Mouse (Mus musculus): ENCODE data around the gene Lin52. TPM values are rescaled to one million over a fixed set of nuclear protein-coding genes. Genes with fewer than 3 reads are reported as not detected.

The Lin52 gene
- polyA plus RNA-seq, 1 experiment from 2014 or later: 31.9 TPM

DNA sequence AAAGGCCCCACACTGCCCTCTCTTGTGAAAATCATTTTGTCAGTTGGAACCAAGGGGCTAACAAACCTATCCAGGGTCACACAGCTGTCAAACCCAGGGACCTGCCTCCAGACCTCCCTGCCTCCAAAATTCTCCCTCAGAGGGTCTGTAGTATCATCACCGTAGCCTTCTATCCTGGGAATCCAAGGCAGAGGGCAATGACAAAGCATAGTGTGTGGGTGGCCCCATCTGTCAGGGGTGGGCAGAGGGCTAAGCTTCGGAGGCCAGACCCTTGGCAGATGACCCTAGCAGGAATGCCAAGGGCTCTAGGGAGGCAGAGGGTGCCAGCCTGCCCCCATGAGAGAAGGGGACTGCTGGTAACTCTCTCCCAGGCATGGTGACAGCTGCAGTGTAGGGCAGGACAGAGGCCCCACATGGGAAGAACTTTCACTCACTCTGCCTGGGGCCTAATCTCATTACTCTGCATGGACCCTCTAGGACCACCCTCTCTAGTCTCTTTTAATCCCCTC is 95.4 kb downstream of the Lin52 start:
- no peak overlapping the region for H3K27ac ChIP-seq (ENCODE audit: low read depth, low read length)
- ATAC-seq: no peak
- no peak overlapping the region for H3K4me3 ChIP-seq (ENCODE audit: low read length)
- no peak overlapping the region for H3K9ac ChIP-seq (ENCODE audit: low read depth, low read length)
- no peak overlapping the region for H3K4me2 ChIP-seq (ENCODE audit: low read length)
- H3K27me3 ChIP-seq (replicated peaks; ENCODE audit: control insufficient read depth, insufficient read depth, low read length): no peaks in the 10 kb centered on the region; the same call in 1 of the 2 replicates
- WGBS: 64% methylated on average over 2 of the region's 2 CpGs
- no peaks in the 10 kb centered on the region for H3K9me3 ChIP-seq (ENCODE audit: control insufficient read depth, low read length)
- H3K36me3 ChIP-seq (ENCODE audit: control insufficient read depth, insufficient read depth, low read length): no peaks in the 10 kb centered on the region
- no peaks in the 10 kb centered on the region for H3K4me1 ChIP-seq (ENCODE audit: control insufficient read depth, insufficient read depth, low read depth, low read length)

DNA sequence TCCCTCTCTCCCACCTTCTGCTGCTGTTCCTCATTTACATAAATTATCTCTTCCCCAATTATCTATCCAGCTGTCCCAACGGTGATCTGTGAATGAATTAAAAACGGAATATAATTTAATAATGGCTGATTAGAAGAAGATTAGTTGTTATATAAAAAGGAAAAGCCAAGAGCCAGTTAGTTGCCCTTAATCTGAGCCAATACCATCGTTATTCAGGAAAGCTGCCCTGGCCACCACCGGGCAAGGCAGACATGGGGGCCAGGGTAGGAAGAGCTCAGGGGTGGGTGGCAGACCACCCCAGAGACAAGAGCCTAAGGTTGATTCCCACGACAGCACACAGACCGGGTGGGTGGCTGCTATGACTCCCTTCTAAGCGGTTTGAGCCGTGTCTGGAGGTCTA is 97.0 kb downstream of the Lin52 start:
- Histone ChIP-seq H3K27ac (ENCODE audit: low read depth, low read length) (no peak overlapping the region), H3K4me2 (ENCODE audit: low read length) (no peak overlapping the region), H3K4me1 (ENCODE audit: control insufficient read depth, insufficient read depth, low read depth, low read length) (no peaks in the 10 kb centered on the region), H3K27me3 (replicated peaks; ENCODE audit: control insufficient read depth, insufficient read depth, low read length) (no peaks in the 10 kb centered on the region; the same call in 1 of the 2 replicates), H3K9me3 (ENCODE audit: control insufficient read depth, low read length) (no peaks in the 10 kb centered on the region), H3K9ac (ENCODE audit: low read depth, low read length) (no peak overlapping the region), H3K36me3 (ENCODE audit: control insufficient read depth, insufficient read depth, low read length) (no peaks in the 10 kb centered on the region), H3K4me3 (ENCODE audit: low read length) (no peak overlapping the region)
- ATAC-seq: no peak
- 37% methylated on average over 8 of the region's 8 CpGs for WGBS

DNA sequence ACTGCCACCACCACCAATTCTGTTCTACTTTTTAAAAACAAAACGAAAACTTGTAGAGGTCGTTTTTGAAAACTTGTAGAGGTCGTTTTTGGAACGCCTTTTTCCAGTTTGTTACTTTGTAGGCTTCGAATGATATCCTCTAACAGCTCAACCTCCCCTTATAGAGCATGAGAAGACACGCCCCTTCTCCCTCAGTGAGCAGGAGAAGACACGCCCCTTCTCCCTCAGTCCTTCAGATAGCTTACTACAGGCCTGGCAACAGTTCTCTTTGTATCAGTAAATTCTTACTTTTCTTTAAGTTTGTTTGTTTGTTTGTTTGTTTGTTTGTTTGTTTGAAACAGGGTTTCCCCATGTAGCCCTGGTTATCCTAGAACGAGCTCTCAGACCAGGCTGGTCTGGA is 104.0 kb downstream of the Lin52 start:
- H3K9me3 ChIP-seq (ENCODE audit: control insufficient read depth, low read length): no peaks in the 10 kb centered on the region
- H3K4me1 ChIP-seq (ENCODE audit: control insufficient read depth, insufficient read depth, low read depth, low read length): no peaks in the 10 kb centered on the region
- no peak overlapping the region for H3K4me2 ChIP-seq (ENCODE audit: low read length)
- H3K27ac ChIP-seq (ENCODE audit: low read depth, low read length): no peak overlapping the region
- 60% methylated on average over 8 of the region's 8 CpGs for WGBS
- no peaks in the 10 kb centered on the region for H3K27me3 ChIP-seq (replicated peaks; ENCODE audit: control insufficient read depth, insufficient read depth, low read length)
- no peak for ATAC-seq
- no peaks in the 10 kb centered on the region for H3K36me3 ChIP-seq (ENCODE audit: control insufficient read depth, insufficient read depth, low read length)
- no peak overlapping the region for H3K9ac ChIP-seq (ENCODE audit: low read depth, low read length)
- H3K4me3 ChIP-seq (ENCODE audit: low read length): no peak overlapping the region

DNA sequence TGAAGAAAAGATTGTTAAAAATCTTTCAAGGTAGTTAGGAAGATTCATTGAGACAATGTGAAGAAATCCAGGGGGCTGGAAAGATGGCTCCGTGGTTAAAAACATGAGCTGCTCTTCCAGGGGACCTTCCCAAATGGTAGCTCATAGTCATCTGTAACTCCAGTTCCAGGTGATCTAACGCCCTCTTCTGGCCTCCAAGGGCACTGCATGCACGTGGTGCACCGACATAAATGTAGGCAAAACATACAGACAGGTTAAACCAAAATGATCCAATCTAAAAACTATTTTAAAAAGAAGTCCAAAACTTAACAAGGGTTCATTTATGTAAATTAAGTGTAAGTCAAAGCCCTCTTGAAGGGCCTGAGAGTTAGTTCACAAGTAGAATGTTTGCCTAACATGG is 111.3 kb downstream of the Lin52 start:
- Histone ChIP-seq H3K27me3 (replicated peaks; ENCODE audit: control insufficient read depth, insufficient read depth, low read length) (peaks cover 6% of the 10 kb centered on the region), H3K4me1 (ENCODE audit: control insufficient read depth, insufficient read depth, low read depth, low read length) (no peaks in the 10 kb centered on the region), H3K36me3 (ENCODE audit: control insufficient read depth, insufficient read depth, low read length) (no peaks in the 10 kb centered on the region), H3K9ac (ENCODE audit: low read depth, low read length) (no peak overlapping the region), H3K4me3 (ENCODE audit: low read length) (no peak overlapping the region), H3K9me3 (ENCODE audit: control insufficient read depth, low read length) (no peaks in the 10 kb centered on the region), H3K27ac (ENCODE audit: low read depth, low read length) (no peak overlapping the region), H3K4me2 (ENCODE audit: low read length) (no peak overlapping the region)
- ATAC-seq: no peak
- WGBS: 50% methylated on average over 4 of the region's 4 CpGs

DNA sequence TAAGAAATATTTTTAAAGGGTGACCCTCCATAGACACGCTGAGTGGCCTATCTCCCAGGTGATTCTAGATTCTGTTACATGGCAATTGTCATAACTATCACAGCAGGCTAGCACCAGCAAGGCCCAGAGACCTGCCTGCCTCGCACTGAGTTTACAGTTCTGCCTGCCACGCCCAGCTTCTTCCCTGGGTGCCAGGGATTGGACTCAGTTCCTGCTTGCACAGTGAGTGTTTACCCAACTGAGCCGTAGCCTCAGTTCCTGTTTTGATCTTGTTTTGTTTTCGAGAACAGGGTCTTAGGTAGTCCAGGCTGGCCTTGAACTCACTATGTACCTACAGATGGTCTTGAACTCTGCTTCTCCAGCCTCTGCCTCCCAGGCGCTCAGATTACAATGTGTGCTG is 116.4 kb downstream of the Lin52 start:
- no peaks in the 10 kb centered on the region for H3K9me3 ChIP-seq (ENCODE audit: control insufficient read depth, low read length)
- no peak for ATAC-seq
- H3K4me1 ChIP-seq (ENCODE audit: control insufficient read depth, insufficient read depth, low read depth, low read length): peaks cover 5% of the 10 kb centered on the region; the same call in 1 of the 2 replicates
- H3K27me3 ChIP-seq (replicated peaks; ENCODE audit: control insufficient read depth, insufficient read depth, low read length): peaks cover 24% of the 10 kb centered on the region
- no peak overlapping the region for H3K4me2 ChIP-seq (ENCODE audit: low read length)
- WGBS: 87% methylated on average over 6 of the region's 6 CpGs
- H3K36me3 ChIP-seq (ENCODE audit: control insufficient read depth, insufficient read depth, low read length): no peaks in the 10 kb centered on the region
- no peak overlapping the region for H3K4me3 ChIP-seq (ENCODE audit: low read length)
- H3K9ac ChIP-seq (ENCODE audit: low read depth, low read length): no peak overlapping the region
- H3K27ac ChIP-seq (ENCODE audit: low read depth, low read length): no peak overlapping the region

DNA sequence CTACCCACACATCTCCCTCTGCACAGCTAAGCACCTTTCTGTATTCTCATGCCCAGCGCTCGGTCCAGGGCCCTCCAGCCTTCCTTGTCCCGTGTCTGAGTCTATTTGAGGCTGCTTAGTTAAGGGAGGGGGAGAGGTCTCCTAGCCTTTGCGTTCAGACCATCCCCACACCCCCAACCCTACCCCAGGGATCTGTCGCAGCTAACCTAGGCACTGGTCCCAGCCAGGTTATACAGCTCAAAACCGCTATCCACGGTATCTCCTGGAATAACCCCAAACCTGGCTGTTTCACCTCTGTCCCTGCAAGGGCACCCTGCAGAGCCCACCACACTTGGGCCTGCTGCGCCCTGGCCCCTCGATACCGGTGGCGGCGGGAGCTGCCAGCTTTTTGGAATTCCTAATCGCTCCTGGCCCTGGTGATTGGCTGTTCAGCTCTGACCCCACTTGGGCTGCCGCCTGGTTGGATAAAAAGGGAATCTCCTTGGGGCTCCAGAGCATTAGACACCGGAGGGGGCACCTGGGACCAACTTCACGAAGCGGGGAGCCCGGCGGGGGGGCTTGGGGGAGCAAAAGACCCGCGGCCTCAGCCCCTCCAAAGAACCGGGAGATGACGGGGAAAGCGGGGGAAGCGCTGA is 118.2 kb downstream of the Lin52 start, which contains the start of gene Vsx2:
Vsx2 (plus strand) TSS at position 427 of the 635 bp plus-strand sequence.
- Histone ChIP-seq H3K9ac (ENCODE audit: low read depth, low read length) (no peak within 1 kb of the TSS), H3K4me2 (ENCODE audit: low read length) (no peak within 1 kb of the TSS)

DNA sequence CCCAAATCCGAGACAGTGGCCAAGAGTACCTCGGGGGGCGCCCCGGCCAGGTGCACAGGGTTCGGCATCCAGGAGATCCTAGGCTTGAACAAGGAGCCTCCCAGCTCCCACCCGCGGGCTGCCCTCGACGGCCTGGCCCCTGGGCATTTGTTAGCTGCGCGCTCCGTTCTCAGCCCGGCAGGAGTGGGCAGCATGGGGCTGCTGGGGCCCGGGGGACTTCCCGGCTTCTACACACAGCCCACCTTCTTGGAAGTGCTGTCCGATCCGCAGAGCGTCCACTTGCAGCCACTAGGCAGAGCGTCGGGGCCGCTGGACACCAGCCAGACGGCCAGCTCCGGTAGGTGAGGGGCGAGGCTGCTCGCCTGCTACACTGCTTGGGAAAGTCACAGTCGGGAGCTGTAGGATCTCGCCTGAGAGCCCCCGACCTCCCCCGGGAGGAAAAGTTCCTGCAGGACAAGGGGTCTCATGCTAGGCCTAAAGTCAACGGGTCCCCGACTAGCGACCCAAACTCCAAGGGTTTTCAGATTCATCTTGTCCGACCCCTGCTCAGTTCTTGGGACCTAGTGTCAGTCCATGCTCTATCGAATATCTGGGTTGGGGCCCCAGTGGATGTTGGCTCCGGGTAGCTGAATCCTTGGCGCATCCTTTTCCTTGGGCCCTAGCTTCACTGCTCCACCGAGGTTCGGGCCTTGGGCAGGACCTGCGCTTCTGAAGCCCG is 118.9 kb downstream of the Lin52 start:
- H3K4me1 ChIP-seq (ENCODE audit: control insufficient read depth, insufficient read depth, low read depth, low read length): peaks cover 5% of the 10 kb centered on the region; the same call in 1 of the 2 replicates
- no peaks in the 10 kb centered on the region for H3K9me3 ChIP-seq (ENCODE audit: control insufficient read depth, low read length)
- H3K27ac ChIP-seq (ENCODE audit: low read depth, low read length): no peak overlapping the region
- peaks cover 45% of the 10 kb centered on the region for H3K27me3 ChIP-seq (replicated peaks; ENCODE audit: control insufficient read depth, insufficient read depth, low read length)
- WGBS: 2% methylated on average over 33 of the region's 40 CpGs
- H3K36me3 ChIP-seq (ENCODE audit: control insufficient read depth, insufficient read depth, low read length): no peaks in the 10 kb centered on the region
- no peak for ATAC-seq
- peak overlapping the region; percentile 13; the same call in 1 of the 2 replicates for H3K4me3 ChIP-seq (ENCODE audit: low read length)
- no peak overlapping the region for H3K9ac ChIP-seq (ENCODE audit: low read depth, low read length)
- H3K4me2 ChIP-seq (ENCODE audit: low read length): no peak overlapping the region

More for the DNA sequence above, 118.2 kb downstream of the Lin52 start, which contains the start of gene Vsx2:
- peaks cover 5% of the 10 kb centered on the region; the same call in 1 of the 2 replicates for H3K4me1 ChIP-seq (ENCODE audit: control insufficient read depth, insufficient read depth, low read depth, low read length)
- H3K4me3 ChIP-seq (ENCODE audit: low read length): peak within 1 kb of the TSS; percentile 13; the same call in 1 of the 2 replicates
- 3% methylated on average over 18 of the region's 25 CpGs for WGBS
- H3K36me3 ChIP-seq (ENCODE audit: control insufficient read depth, insufficient read depth, low read length): no peaks in the 10 kb centered on the region
- no peak within 1 kb of the TSS for H3K27ac ChIP-seq (ENCODE audit: low read depth, low read length)
- no peaks in the 10 kb centered on the region for H3K9me3 ChIP-seq (ENCODE audit: control insufficient read depth, low read length)
- H3K27me3 ChIP-seq (replicated peaks; ENCODE audit: control insufficient read depth, insufficient read depth, low read length): peaks cover 39% of the 10 kb centered on the region
- no peak; the same call in 1 of the 2 replicates for ATAC-seq

DNA sequence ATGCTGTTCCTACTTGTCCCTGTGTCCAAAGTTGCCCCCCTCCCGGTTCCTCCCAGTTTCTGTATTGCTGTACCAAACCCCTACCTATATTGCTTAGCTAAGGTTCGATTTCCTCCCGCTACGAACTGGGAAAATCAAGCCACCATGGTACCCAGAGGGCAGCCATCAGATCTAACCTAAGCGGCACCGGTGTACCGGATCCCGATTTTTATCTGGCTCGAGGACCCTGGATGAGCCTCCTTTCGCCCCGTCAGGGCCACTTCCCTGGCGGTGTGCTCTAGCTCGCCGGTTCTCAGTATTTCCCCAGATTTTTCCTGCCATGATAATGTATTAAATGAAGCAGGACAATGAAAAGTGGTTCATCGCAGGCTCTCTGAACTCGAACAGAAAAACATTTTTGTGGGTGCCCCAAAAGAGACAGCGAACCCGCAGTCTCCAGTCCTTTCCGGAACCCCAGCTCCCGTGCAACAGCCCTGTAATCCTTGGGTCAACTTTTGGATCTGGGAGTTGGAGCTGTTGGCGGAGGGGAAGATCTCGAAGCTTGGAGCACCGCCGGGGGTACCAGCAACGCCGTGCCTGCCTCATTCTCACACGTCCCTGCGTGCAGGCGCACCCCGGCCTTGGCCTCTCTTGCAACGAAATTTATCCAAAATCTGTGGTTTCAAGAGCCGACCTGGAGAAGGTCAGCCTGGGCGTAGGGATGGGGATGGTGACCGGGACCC is 119.6 kb downstream of the Lin52 start:
- 2% methylated on average over 34 of the region's 34 CpGs for WGBS
- Histone ChIP-seq H3K36me3 (ENCODE audit: control insufficient read depth, insufficient read depth, low read length) (no peaks in the 10 kb centered on the region), H3K4me3 (ENCODE audit: low read length) (peak overlapping the region; percentile 16; the same call in 1 of the 2 replicates), H3K9ac (ENCODE audit: low read depth, low read length) (no peak overlapping the region), H3K4me1 (ENCODE audit: control insufficient read depth, insufficient read depth, low read depth, low read length) (peaks cover 5% of the 10 kb centered on the region; the same call in 1 of the 2 replicates), H3K27me3 (replicated peaks; ENCODE audit: control insufficient read depth, insufficient read depth, low read length) (peaks cover 46% of the 10 kb centered on the region), H3K27ac (ENCODE audit: low read depth, low read length) (no peak overlapping the region), H3K4me2 (ENCODE audit: low read length) (no peak overlapping the region), H3K9me3 (ENCODE audit: control insufficient read depth, low read length) (no peaks in the 10 kb centered on the region)
- no peak for ATAC-seq
